Mouse (Mus musculus): ENCODE data around the gene Fli1. TPM values are rescaled to one million over a fixed set of nuclear protein-coding genes. Genes with fewer than 3 reads are reported as not detected.

Fli1 gene
- 2.5 and 3.3 TPM in 2 replicates for polyA plus RNA-seq (2012; rRNA removed)

DNA sequence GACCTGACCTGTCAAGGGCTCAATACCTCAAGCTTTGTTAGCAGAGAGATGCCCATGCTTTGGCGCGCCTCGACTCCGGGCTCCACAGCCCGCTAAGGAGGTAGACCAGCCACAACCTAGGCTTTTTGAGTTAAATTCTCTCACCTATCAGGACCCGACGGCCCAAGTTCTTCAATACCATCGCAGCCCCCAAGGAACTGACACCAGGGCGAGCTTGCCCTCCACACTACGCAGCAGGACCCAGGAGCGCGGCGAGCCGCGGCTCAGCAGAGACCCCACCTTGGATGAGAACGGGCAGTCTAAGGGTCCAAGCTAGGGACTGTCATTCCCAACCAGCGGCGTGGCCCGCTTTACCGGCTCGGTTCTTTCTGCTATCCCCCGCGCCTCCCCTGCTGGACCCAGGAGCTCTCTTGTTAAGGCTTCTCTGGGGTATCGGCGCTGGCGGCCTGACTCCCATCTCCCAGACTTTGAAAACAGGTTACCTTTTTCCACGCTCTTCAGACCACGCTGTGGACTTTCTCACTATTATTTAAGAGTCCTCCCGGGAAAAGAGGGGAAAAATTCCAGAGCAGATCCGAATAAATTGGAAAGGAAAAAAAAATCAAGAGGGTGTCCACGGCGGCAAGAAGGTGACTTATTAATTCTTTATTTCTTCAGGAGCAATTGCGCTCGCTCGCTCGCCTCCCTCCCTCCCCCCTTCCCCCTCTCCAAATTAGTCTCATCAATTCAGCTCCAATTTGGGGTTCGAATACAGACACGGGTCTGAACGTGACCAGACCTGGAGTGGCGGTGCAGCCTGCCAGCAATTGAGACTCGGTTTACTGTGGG, at the start of gene Fli1:
Gene Fli1 (minus strand): TSS at position 650 of the 828 bp plus-strand sequence.

Other genes starting within 250 kb of the Fli1 start
- 1.4 TPM in 2 replicates for gene Kcnj5, start 198.5 kb downstream of the Fli1 start, polyA plus RNA-seq (2012; rRNA removed)
- gene Kcnj1, start 170.4 kb downstream of the Fli1 start, polyA plus RNA-seq (2012; rRNA removed) = not detected in 2 replicates
- gene Ets1, start 93.4 kb upstream of the Fli1 start, polyA plus RNA-seq (2012; rRNA removed) = 4.3 and 5.2 TPM in 2 replicates